Mouse (Mus musculus) B cell, adult 67 days (primary cell): Measurements from ENCODE around the gene Hoxa3. TPM values are rescaled to one million over a fixed set of nuclear protein-coding genes. Genes with fewer than 3 reads are reported as not detected.

Experiments used
- total RNA-seq, 2 experiments: library from RNA; stranded (reverse); gene quantifications; 4 replicates each; pipeline ENCODE4 v1.2.4; 2023

Hoxa3 gene
- total RNA-seq, result not detected

DNA sequence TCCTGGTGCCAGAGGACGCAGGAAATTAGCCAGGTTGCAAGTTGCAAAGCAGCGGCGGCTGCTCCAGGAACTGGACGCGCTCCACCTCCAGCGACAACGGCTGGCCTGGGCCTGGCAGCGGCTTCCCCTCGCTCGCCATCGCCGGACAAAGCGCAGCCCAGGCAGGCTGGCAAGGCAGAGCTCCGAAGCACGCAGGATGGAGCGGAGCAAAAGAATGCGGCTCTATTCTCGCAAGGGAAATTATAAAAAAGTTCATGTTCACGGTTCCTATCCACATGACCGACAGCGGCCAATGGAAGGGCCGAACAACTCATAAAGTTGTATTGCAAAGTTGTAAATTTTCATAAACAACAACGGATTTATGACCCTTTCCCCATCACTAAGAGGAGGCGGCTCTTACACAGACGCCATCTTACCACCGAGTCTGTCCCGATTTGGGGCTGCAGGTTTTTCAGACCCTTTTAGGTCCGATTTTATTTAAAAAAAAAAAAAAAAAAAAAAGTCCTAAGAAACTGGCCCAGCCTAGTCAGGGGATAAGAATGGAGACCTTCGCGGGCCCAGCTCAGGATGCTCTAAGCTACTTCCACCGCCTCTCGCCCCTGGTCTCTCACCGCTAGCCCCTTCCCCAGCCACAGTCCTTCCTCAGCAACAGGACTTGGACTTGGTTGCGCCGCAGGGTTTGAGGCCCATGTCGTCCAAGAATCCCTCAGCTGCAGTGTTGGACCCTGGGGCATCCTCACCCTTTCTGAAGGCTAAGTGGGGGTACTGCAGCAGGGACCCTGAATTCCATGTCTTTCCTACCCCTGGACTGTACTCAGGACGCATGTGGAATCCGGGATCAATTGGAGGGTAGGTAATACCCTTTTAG, at the start of gene Hoxa3, which contains the start of gene Gm28308:
TSS of gene Hoxa3 (minus strand) at position 218 of the 868 bp plus-strand sequence.
TSS of gene Gm28308 (minus strand) at position 221 of the 868 bp plus-strand sequence.

DNA sequence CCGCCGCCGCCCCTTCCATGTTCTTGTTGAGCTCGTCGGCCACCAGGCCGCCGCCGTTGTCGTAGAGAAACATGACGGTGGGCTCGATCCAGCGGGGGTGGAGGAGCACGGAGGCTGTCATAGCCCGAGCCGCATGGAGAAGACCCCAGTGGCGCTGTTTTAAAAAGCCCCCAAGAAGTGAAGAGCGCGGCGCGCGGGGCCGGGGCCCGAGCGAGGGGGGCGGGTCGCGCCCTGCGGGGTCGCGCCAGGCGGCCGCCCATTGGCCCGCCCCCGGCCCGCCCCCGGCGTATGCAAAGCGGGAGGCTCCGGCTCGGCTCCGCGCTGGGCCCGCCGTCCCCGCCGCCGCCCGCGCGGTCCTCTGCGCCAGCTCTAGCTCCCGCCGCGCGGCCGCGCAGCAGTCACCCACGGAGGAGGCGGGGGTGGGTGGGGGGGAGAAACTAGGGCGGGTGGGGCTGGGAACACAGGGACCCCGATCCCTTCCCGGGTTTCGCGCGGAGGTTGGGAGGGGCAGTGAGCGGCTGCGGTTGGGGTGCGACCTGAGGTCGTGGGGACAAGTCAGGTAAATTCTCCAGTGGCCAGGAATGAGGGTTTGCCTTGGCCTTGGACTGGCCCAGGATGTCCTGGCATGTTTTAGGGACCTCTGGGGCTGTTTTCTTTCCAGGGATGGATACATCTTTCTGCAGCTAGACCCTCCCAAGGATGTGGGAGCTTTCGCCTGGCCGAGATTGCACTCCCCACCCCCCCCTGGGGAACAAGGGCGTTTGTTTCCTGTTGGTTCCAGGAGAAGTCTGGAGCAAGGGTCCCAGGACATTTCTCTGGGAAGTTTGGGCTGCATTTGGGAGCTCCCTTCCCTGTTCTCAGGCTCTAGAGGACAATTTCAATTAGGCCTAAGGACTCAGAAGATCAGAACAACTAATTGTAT, 47.8 kb upstream of the Hoxa3 start, which contains the start of gene Hoxa13:
TSS of gene Hoxa13 (minus strand) at position 227 of the 922 bp plus-strand sequence.

DNA sequence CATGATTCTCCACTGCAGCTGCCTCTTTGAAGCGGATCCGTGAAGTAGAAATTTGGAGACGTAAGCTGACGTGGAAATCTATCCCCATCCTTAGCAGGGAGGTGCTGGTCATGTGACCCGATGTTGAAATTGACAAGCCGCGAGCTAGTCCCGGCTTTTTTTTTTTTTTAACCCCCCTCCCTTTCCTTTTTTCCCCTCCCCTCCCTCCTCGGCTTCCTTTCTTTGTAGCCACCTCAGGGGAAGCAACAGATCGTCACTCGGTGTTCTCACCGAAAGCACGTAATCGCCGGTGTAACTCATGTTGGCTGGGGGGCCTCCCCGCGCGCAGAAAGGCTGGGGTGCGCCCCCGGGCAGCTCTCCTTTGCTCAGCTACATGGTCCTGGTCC, 32.6 kb upstream of the Hoxa3 start, which contains the start of gene Hoxa11:
TSS of gene Hoxa11 (minus strand) at position 54 of the 386 bp plus-strand sequence.

DNA sequence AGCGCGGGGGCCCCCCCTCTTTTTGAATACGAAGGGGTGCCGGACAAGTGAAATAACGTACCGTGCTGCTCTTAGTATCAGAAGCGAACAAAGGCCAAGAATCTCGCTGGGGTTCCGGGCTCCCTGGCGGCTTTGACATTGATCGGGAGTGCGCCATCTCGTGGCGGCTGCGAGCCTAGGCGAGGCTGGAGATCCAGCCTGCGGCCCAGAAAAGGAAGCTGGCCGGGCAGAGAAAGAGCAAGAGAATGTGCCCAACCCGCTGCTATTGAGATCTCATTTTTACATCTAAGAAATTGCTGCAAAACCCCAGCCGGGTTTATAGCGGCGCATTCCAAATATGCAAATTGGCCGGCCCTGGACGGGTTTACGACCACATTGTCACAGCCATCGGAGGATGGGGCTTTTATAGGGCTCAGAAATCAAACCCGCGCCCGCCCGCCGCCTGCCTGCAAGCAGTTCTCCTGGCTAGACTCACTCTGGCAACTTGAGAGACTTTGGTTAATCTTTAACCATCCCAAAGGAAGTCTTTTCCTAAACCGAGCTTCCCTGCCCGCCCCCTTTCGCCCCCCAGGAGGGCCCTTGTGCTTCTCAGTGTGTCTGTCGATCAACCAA, 27.4 kb upstream of the Hoxa3 start, which contains the start of gene Hoxa10:
TSS of gene Hoxa10 (minus strand) at position 466 of the 612 bp plus-strand sequence.

DNA sequence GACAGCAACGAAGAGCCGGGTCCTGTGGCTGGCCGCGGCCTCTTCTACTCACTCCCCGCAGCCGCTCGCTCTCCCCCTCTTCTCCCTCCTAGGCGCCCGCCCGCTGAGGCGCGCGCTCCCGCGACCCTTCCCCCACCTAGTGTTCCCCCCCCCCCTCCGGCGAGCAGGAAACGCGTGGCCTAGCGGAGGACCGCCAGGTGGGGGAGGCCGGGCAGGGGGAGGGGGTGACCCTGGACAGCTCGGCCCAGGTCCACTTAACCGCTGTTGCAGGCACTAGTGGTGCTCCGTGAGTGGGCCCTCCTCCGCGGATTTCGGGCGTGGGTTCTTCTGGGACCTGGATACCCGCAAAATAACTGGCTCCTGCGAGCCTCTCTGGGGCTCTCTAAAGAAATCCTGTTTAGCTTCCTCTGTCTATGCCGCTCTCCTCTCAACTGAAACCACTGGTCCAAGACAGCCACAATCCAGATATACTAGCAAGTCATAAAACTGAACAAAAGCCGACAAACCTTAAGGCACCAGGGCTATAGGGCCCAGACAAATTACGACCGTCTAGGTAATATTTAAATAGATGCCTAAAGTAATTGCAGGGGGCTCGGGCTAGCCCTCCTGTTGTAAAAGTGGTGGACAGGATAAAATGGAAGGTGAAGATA, 17.5 kb upstream of the Hoxa3 start, which contains the start of gene Hoxa9:
TSS of gene Hoxa9 (minus strand) at position 574 of the 650 bp plus-strand sequence.

DNA sequence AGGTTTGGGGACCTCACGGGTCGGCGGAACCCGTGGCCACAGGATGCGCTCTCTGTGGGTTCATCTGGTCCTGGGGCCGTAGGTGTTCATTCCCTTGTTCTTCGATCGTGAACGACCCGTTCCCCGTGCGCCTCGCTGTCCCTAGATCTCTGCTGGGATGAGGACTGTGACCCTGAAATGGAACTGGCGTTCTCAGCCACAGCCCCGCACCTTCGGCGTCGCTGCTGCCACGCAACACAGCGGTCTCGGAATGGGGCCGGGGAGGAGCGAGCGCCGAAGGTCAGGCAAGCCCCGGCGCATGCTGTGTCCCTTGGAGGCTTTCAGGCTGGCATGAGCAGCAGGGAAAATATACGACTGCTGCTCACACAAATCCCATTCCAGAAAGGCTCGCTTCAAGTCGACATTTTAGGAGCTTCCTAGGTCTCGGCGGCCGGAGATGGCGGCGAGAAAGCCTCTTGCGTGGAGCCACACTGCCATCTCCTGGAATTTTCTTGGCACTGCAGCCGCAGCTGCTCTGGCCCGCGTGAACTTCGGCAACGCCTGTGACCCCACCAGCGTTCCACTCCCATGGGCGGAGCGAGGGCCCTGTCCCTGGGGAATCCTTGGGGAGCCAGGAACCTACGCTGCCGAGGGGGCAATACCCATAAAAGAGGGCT, 8.3 kb upstream of the Hoxa3 start, which contains the start of gene Hoxa7:
TSS of gene Hoxa7 (minus strand) at position 518 of the 656 bp plus-strand sequence.

DNA sequence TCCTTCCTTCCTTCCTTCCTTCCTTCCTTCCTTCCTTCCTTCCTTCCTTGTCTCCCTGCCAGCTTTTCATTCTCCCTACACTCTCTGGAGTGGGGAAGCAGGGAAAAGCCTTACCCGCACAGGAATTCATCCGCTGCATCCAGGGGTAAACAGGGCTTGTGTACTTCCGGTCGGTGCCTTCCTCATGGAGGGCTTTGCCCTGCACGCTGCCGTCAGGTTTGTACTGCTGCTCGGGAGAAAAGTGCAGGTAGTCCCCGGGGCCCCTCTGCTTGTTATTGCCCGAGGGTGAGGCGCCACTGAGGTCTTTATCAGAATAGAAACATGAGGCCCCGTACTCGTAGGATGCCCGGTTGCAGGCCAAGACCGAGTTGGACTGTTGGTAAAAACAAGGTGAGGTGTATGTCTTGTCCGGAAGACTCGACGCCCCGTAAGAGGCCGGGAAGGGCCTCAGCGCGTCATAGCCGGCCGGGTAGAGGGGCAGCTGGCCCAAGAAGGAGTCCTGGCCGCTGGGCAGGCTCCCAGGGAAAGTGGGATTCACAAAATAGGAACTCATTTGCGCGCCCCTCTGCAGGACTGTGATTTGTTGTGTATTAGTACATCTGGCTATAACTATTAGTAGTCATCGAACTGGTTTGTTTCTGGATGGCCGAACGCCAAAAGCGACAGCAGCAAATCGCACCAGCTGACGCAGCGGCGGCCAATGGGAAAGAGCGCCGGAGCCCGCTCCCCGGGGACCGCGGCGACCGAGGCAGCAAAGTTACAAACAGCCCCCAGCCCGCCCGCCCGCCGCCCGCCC, 4.9 kb downstream of the Hoxa3 start, which contains the start of gene Hoxa6:
TSS of gene Hoxa6 (minus strand) at position 651 of the 796 bp plus-strand sequence.

DNA sequence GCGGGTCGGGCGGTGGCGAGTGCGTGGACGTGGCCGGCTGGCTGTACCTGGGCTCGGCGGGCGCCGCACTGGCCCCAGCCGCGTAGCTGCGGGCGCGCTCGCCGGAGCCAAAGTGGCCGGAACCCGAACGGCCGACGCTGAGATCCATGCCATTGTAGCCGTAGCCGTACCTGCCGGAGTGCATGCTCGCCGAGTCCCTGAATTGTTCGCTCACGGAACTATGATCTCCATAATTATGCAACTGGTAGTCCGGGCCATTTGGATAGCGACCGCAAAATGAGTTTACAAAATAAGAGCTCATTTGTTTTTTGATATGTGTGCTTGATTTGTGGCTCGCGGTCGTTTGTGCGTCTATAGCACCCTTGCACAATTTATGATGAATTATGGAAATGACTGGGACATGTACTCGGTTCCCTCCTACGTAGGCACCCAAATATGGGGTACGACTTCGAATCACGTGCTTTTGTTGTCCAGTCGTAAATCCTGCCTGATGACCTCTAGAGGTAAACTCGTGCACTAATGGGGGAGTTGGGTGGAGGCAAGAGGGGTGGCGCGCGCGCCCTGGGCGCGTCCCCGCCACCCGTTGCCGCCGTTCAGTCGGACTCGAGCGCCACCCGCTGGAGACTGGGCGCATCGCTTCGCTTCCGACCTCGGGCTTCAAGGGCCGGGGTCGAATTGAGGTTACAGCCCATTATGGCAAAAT, 8.9 kb downstream of the Hoxa3 start, which contains the start of gene Hoxa5:
TSS of gene Hoxa5 (minus strand) at position 538 of the 703 bp plus-strand sequence.

DNA sequence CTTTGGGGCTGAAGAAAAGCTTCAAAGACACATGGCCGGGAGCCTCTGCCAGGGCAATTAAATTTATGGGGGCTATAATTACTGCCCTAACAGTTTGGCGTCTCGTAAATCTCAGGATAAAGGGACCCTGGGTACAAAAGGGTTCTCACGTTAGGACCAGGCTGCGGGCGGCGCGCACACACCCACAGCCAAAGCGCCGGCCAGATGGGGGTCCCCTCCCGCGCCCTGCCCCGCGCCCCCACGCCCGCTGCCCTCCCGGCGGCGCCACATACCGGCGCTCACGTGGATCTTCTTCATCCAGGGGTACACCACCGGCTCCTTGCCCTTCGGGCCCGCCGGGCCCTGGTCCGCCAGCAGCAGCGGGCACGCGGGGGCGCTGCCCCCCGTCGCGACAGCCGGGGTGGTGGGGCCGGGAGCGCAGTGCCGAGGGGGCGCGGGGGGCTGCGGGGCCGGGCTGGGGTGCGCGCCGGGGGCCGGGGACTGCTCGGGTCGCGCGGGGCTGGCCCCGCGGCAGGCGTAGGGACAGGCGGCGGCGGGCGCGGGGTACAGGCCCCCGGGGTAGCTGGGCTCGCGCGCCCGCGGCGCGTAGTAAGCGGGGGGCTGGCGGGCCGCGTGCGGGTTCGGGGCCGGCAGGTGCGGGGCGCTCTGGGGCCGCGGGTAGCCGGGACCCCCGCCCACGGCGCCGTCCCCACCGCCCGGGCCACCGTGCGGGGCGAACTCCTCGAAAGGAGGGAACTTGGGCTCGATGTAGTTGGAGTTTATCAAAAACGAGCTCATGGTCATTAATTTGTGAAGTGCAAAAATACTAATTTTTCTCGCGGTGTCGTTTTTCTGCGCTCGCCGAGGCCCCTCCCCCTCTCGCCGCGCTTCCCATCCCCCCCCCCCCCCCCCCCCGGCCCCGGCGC, 22.0 kb downstream of the Hoxa3 start, which contains the start of gene Hoxa4:
TSS of gene Hoxa4 (minus strand) at position 848 of the 905 bp plus-strand sequence.

DNA sequence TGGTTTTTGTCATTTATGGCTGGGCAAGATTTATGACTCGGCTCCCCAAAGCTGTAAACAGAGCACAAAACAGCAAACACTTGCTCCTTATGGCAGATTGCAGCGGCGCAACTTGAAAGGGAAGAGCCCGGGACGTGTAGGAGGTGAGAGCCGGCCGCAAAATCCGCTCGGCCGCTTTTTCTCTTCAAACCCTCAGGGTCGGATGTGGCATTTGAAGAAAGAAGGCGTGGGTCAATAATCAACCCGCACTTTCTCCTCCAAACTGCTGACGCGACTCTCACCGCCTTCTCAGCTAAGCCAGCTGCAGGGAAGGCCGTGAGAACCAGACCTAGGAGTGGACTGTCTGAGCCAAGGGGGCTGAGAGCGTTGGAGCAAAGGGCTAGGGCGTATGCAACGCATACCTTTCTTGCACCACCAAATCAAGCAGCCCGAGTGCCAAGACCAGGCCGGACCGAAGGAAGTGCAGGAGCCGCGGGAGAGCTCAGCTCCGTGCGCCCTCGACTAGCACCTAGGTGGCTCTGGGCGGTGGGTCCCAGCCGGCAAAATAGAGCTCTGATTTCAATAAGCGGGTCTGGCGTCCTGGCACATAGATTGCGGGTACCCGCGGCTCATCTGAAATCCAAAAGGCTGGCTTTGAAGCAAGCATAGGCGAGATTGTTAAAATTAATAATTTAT, 35.9 kb downstream of the Hoxa3 start, which contains the start of gene 5730596B20Rik:
TSS of gene 5730596B20Rik (plus strand) at position 438 of the 675 bp plus-strand sequence.

DNA sequence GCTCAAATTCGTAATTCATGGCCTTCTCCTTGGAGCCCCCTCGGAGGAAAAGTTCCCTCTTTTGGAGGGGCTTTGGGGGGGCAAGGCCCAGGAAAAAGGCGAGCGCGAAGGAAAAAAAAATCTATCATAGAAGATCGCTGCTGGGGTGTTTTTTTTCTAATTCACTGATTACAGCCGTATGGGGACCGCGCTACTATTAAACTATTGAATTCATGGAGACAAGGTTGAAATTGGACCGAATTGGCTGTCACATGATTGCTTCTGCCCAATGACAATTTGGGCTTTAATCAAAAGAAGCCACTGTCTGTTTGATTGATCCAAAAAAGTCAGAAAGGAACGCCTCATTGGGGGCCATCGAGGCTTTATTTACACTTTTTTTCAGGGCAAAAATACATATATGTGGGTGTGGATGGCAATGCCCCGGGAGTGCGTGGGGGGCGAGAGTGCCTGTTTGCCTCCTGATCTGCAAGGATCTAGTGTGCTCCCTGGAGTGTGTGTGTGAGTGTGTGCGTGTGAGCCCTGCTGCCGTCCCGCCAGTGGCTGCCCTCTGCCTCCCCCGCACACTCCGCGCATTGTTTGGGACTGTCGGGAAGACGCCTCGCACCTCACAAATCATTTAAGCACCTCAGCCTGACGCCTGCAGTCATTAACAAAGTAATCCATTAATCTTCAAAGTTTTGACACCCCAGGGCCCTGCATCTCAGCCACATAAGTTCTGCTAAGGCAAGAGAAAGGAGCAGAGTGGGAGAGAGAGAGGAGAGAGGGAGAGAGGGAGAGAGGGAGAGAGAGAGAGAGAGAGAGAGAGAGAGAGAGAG, 48.3 kb downstream of the Hoxa3 start, which contains the start of gene Hoxa2:
TSS of gene Hoxa2 (minus strand) at position 206 of the 815 bp plus-strand sequence.

DNA sequence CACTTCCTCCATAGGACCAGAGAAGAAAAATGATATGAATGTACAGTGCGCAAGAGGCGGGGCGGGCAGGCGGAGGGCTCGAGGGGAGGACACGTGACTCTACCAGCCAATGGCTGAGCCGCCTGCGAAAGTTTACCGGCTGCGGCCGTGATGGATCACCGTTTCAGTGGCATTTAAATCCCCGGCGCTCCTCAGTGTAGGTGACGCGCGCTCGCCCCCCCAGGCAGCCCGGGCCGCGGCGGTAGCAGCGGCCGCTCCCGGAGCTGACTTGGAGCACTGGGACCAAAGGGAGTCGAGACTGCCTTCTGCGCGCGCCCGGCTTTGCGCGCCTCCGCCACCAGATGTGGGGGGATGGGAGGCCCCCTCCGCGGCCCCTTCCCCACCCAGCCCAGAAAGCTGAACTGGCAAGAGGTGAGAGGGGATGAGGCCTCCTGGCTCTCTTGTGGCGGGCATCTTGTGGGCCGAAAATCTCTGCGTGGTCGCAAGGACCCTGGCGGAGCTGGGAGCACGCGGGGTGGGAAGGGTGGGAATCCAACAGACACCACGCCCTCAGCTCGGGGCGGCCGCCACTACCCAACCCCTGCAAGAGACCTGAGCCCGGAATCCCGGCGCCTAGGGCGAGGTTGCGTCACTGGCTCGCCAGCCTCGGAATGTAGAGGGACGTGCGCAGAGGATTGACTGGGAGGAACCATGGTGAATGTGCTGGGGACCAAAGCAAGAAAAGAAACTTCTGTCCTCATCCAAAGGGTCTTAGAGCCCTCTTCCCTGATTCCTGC, 54.7 kb downstream of the Hoxa3 start, which contains the start of gene Hoxa1:
TSS of gene Hoxa1 (minus strand) at position 42 of the 776 bp plus-strand sequence.

